Mouse (Mus musculus): Measurements from ENCODE around the gene Fer1l5. TPM values are rescaled to one million over a fixed set of nuclear protein-coding genes. Genes with fewer than 3 reads are reported as not detected.

Fer1l5 gene
- total RNA-seq, 2 experiments from 2014 or later: not detected

Small RNA genes within 50 kb of the gene (microRNA-seq; reads per million reads assigned to microRNA genes)
- gene Mir6898: 0 to 0.32 reads per million in 2 experiments

Other genes starting within 250 kb of the Fer1l5 start
- 10 to 100 TPM; 21.9 to 27.5 TPM for gene Uggt1, start 127.6 kb upstream of the Fer1l5 start, total RNA-seq (2021)
- gene Neurl3, start 97.6 kb upstream of the Fer1l5 start, total RNA-seq (2021): 1 to 10 TPM; 1.9 to 2.5 TPM
- gene Arid5a, start 64.6 kb upstream of the Fer1l5 start, total RNA-seq (2021): 10 to 100 TPM; 15.5 to 16.4 TPM
- 10 to 100 TPM; 28.4 to 36.9 TPM for gene Kansl3, start 3.1 kb upstream of the Fer1l5 start, total RNA-seq (2021)
- gene Lman2l, start 73.0 kb downstream of the Fer1l5 start, total RNA-seq (2021): 10 to 100 TPM; 17.7 to 20.3 TPM
- 1 to 10 TPM; 4.3 to 5.7 TPM for gene Cnnm4, start 99.3 kb downstream of the Fer1l5 start, total RNA-seq (2021)
- 10 to 100 TPM; 14.5 to 18.2 TPM for gene Cnnm3, start 139.6 kb downstream of the Fer1l5 start, total RNA-seq (2021)
- 100 to 1,000 TPM; 419 to 469 TPM for gene Ankrd23, start 164.6 kb downstream of the Fer1l5 start, total RNA-seq (2021)
- gene Gm42417, start 167.1 kb downstream of the Fer1l5 start, total RNA-seq (2021): 100 to 1,000 TPM; 193 to 229 TPM
- gene Ankrd39, start 175.2 kb downstream of the Fer1l5 start, total RNA-seq (2021): 10 to 100 TPM; 10.9 to 11.4 TPM
- 10 to 100 TPM; 16.3 to 22.4 TPM for gene Sema4c, start 186.1 kb downstream of the Fer1l5 start, total RNA-seq (2021)

Measured in gastrocnemius, postnatal 10 days (tissue).